Mouse (Mus musculus) ovary, postnatal 10 days (tissue): ENCODE results near the gene Atcay.

ENCODE experiments used
- DNase-seq: peaks from one replicate; pipeline ENCODE4 v3.0.0; 2022; ENCODE audit warnings: low spot score

The Atcay gene

GRCm38 (mm10) chr10:81230438-81231332 lies at the start of gene Atcay:
Gene Atcay (minus strand): TSS chr10:81230833.
- DNase-seq, result no peak

- no peak for DNase-seq
These were observed 48.9 kb upstream of the Atcay start for GRCm38 (mm10) chr10:81279496-81279895.

GRCm38 (mm10) chr10:81277676-81278075 lies 47.0 kb upstream of the Atcay start:
- DNase-seq, result no peak

- DNase-seq, result no peak
These were observed 43.2 kb upstream of the Atcay start for GRCm38 (mm10) chr10:81273842-81274241.

- no peak for DNase-seq
These were observed 41.7 kb upstream of the Atcay start for GRCm38 (mm10) chr10:81272356-81272755.

GRCm38 (mm10) chr10:81268643-81269412 lies 38.2 kb upstream of the Atcay start:
- DNase-seq, result no peak

GRCm38 (mm10) chr10:81268056-81268455 lies 37.4 kb upstream of the Atcay start:
- DNase-seq, result peak; percentile 57

GRCm38 (mm10) chr10:81266211-81267105 lies 35.8 kb upstream of the Atcay start, which contains the start of the genes Mrpl54 and Apba3:
Gene Mrpl54 (minus strand): TSS chr10:81266934.
Gene Apba3 (plus strand): TSS chr10:81266960.
- DNase-seq, result peak; percentile 97

GRCm38 (mm10) chr10:81265540-81265939 lies 34.9 kb upstream of the Atcay start:
- no peak for DNase-seq

GRCm38 (mm10) chr10:81261025-81261424 lies 30.4 kb upstream of the Atcay start:
- no peak for DNase-seq

- DNase-seq, result no peak
These were observed 28.7 kb upstream of the Atcay start for GRCm38 (mm10) chr10:81259225-81259884.

- no peak for DNase-seq
These were observed 26.8 kb upstream of the Atcay start for GRCm38 (mm10) chr10:81257158-81258039.

GRCm38 (mm10) chr10:81254886-81255285 lies 24.3 kb upstream of the Atcay start:
- DNase-seq, result no peak

GRCm38 (mm10) chr10:81252424-81253419 lies 22.1 kb upstream of the Atcay start, which contains the start of gene Matk:
Gene Matk (plus strand): TSS chr10:81252935.
- DNase-seq, result no peak

- no peak for DNase-seq
These were observed 18.8 kb upstream of the Atcay start for GRCm38 (mm10) chr10:81249442-81249841.

- no peak for DNase-seq
These were observed 17.2 kb upstream of the Atcay start for GRCm38 (mm10) chr10:81247804-81248203.

- DNase-seq, result no peak
These were observed 14.5 kb upstream of the Atcay start for GRCm38 (mm10) chr10:81245166-81245565.

GRCm38 (mm10) chr10:81244595-81244994 lies 14.0 kb upstream of the Atcay start:
- DNase-seq, result peak; percentile 71

GRCm38 (mm10) chr10:81244146-81244545 lies 13.5 kb upstream of the Atcay start:
- DNase-seq, result no peak
